Mouse (Mus musculus): Measurements from ENCODE around the gene Noto.

The Noto gene

GRCm38 (mm10) chr6:85423836-85424379 lies at the start of gene Noto:
Gene Noto (plus strand): TSS chr6:85423886.
- no peak for DNase-seq

- DNase-seq = no peak
These were observed 49.5 kb upstream of the Noto start, which contains the start of gene Rab11fip5 for GRCm38 (mm10) chr6:85373951-85374733. Gene Rab11fip5 (minus strand): TSS chr6:85374634.

- peak; percentile 97 for DNase-seq
These were observed 49.0 kb upstream of the Noto start for GRCm38 (mm10) chr6:85374734-85375114.

GRCm38 (mm10) chr6:85377066-85377734 lies 46.5 kb upstream of the Noto start:
- no peak for DNase-seq

GRCm38 (mm10) chr6:85377876-85378275 lies 45.8 kb upstream of the Noto start:
- no peak for DNase-seq

- no peak for DNase-seq
These were observed 45.1 kb upstream of the Noto start for GRCm38 (mm10) chr6:85378629-85379028.

- DNase-seq = peak; percentile 74
These were observed 43.3 kb upstream of the Noto start for GRCm38 (mm10) chr6:85380201-85380900.

- no peak for DNase-seq
These were observed 42.6 kb upstream of the Noto start for GRCm38 (mm10) chr6:85380901-85381647.

GRCm38 (mm10) chr6:85381648-85382020 lies 42.1 kb upstream of the Noto start:
- DNase-seq = no peak

GRCm38 (mm10) chr6:85382791-85383190 lies 40.9 kb upstream of the Noto start:
- DNase-seq = no peak

- no peak for DNase-seq
These were observed 35.1 kb upstream of the Noto start for GRCm38 (mm10) chr6:85388608-85389007.

- DNase-seq = peak; percentile 63
These were observed 31.9 kb upstream of the Noto start for GRCm38 (mm10) chr6:85391803-85392202.

GRCm38 (mm10) chr6:85395360-85395759 lies 28.3 kb upstream of the Noto start:
- no peak for DNase-seq

- DNase-seq = no peak
These were observed 26.5 kb upstream of the Noto start for GRCm38 (mm10) chr6:85397165-85397564.

- DNase-seq = no peak
These were observed 24.0 kb upstream of the Noto start for GRCm38 (mm10) chr6:85399715-85400114.

- DNase-seq = no peak
These were observed 21.1 kb upstream of the Noto start for GRCm38 (mm10) chr6:85402613-85403012.

GRCm38 (mm10) chr6:85403039-85403438 lies 20.6 kb upstream of the Noto start:
- DNase-seq = no peak

- DNase-seq = no peak
These were observed 14.7 kb upstream of the Noto start for GRCm38 (mm10) chr6:85409003-85409402.

GRCm38 (mm10) chr6:85410771-85411273 lies 12.9 kb upstream of the Noto start:
- DNase-seq = no peak

- no peak for DNase-seq
These were observed 7.9 kb upstream of the Noto start for GRCm38 (mm10) chr6:85415829-85416228.

- DNase-seq = no peak
These were observed 4.5 kb upstream of the Noto start for GRCm38 (mm10) chr6:85419150-85419549.

GRCm38 (mm10) chr6:85431274-85431841 lies 7.7 kb downstream of the Noto start:
- DNase-seq = no peak

Measured in cerebellum, adult 11 months (tissue).